Mouse (Mus musculus) cerebellum, adult 2 months (tissue): Measurements from ENCODE around the gene Ankrd1.

ENCODE experiments used
- CTCF ChIP-seq: fragments of 200-500 bp; IDR thresholded peaks from 2 replicates; pipeline ENCODE4 v1.5.1; 2011; ENCODE audit warnings: low read depth, mild to moderate bottlenecking, control low read depth, low read length, moderate library complexity, borderline replicate concordance; ENCODE audit not compliant: insufficient read depth
- POLR2A ChIP-seq: fragments of 200-500 bp; IDR thresholded peaks from 2 replicates; pipeline ENCODE4 v1.6.1; 2011; ENCODE audit warnings: low read length, control low read depth, borderline replicate concordance; ENCODE audit not compliant: insufficient read depth

GRCm38 (mm10) chr19:36129213-36129612 is 9.3 kb upstream of the Ankrd1 start:
- TF ChIP-seq CTCF (no peak), POLR2A (no peak)
